Comparison of ENCODE assay signal across 14 mouse cellular contexts in the genomic region with DNA sequence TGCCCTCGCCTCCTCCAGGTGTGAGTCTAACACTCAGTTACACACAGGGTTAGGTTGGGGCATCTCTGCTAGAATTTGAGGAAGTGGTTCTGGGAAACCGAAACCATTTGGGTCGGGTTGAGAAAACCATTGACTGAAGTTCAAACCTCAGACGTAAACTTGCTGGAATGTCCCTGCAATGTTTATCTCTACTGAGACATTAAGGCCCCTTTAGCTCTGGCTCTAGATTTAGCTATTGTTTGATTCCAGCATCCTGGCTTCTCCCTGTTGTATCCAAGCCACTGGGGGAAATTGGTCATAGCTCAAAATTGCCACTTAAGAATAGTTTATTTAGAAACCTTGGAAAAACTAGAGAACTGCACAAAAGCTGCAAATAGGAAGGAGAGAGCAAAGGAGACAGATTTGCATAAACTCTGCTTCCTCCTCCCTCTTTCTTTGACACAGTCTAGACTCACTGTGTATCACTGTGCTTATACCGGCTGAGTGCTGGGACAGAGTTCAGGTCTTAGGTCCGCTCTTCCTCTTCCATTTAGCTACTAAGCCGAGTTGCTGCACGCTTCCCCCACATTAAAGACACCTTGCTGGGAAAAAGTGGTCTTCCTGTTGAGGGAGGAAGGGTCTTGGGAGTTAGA. TPM values are rescaled to one million over a fixed set of nuclear protein-coding genes. Genes with fewer than 3 reads are reported as not detected.
DNase-seq lines count a peak whose midpoint lies in the region; ATAC-seq and TF ChIP-seq lines count a peak whose summit lies in the region.
"Had no signal": no experiment of that assay in that cellular context is flagged by ENCODE, and none has a peak within 500 bp of the region (broad histone marks: within the 10 kb centered on the region; RNA-seq: fewer than 3 reads in every experiment).

No protein-coding gene starts in this region.

- no peak for TF ChIP-seq POLR2A in liver, adult 2 months (IDR thresholded peaks at IDR 0.05; ENCODE audit: extremely low read depth, insufficient read depth, low read length)
- TF ChIP-seq POLR2A in olfactory bulb, adult 2 months (IDR thresholded peaks at IDR 0.05; ENCODE audit: insufficient read depth, low read depth, low read length) = no peak
- TF ChIP-seq POLR2A in kidney, adult 2 months (IDR thresholded peaks at IDR 0.05; ENCODE audit: low read depth, low read length) = no peak

- H3K4me3 ChIP-seq in liver, adult 2 months (ENCODE audit: insufficient read depth, low read depth, low read length) = no peak overlapping the region
- no peak overlapping the region for H3K4me3 ChIP-seq in liver, embryonic 11.5 days (ENCODE audit: low read depth, low read length)
- no peak overlapping the region for H3K4me3 ChIP-seq in olfactory bulb, adult 2 months (ENCODE audit: insufficient read depth, low read depth, low read length)
- no peak overlapping the region for H3K4me3 ChIP-seq in kidney, adult 2 months (ENCODE audit: insufficient read depth, low read depth, low read length)
- H3K4me3 ChIP-seq: megakaryocyte, embryonic 14.5 days had no signal

- H3K4me1 ChIP-seq in liver, adult 2 months (ENCODE audit: control insufficient read depth, insufficient read depth, low read length) = peaks cover 2% of the 10 kb centered on the region; the same call in 1 of the 2 replicates
- no peaks in the 10 kb centered on the region; the same call in 1 of the 2 replicates for H3K4me1 ChIP-seq in liver, embryonic 11.5 days (replicated peaks; ENCODE audit: control insufficient read depth, insufficient read depth, low read length)
- peaks cover 11% of the 10 kb centered on the region for H3K4me1 ChIP-seq in olfactory bulb, adult 2 months (ENCODE audit: control insufficient read depth, insufficient read depth, low read length)
- no peaks in the 10 kb centered on the region for H3K4me1 ChIP-seq in kidney, adult 2 months (ENCODE audit: control insufficient read depth, insufficient read depth, low read length)

- no peak for TF ChIP-seq CTCF in liver, adult 2 months (IDR thresholded peaks at IDR 0.05; ENCODE audit: low read depth, low read length)
- TF ChIP-seq CTCF in olfactory bulb, adult 2 months (IDR thresholded peaks at IDR 0.05; ENCODE audit: insufficient read depth, low read depth, low read length) = no peak
- no peak for TF ChIP-seq CTCF in kidney, adult 2 months (conservative IDR thresholded peaks at IDR 0.05; ENCODE audit: insufficient read depth, insufficient read length, low read depth, low read length)

- peak; percentile 27 for DNase-seq in liver, adult 2 months (ENCODE audit: extremely low read depth, low read depth, low spot score)
- no peak for DNase-seq in liver, embryonic 11.5 days (ENCODE audit: low spot score)
- peak; percentile 10 for DNase-seq in T-cell, adult 2 months (ENCODE audit: low spot score)
- DNase-seq in kidney, adult 2 months = no peak
- no peak for DNase-seq in kidney, adult 18-20 months
- DNase-seq in gastrocnemius, postnatal 14 days = no peak
- DNase-seq: cerebellum, adult 11 months; forebrain, postnatal 0 days; kidney, postnatal 4 days; right cerebral cortex, postnatal 4 days had no signal

- H3K4me2 ChIP-seq in liver, embryonic 11.5 days = no peak overlapping the region

- no peaks in the 10 kb centered on the region for H3K79me2 ChIP-seq in liver, adult 2 months (ENCODE audit: control insufficient read depth, insufficient read depth, low read length)

- H3K9ac ChIP-seq in liver, adult 2 months (ENCODE audit: low read depth, low read length) = no peak overlapping the region
- H3K9ac ChIP-seq in liver, embryonic 11.5 days (ENCODE audit: low read depth, low read length) = no peak overlapping the region
- H3K9ac ChIP-seq: forebrain, postnatal 0 days had no signal

- H3K36me3 ChIP-seq in liver, adult 2 months (ENCODE audit: control insufficient read depth, insufficient read depth, low read length) = no peaks in the 10 kb centered on the region
- H3K36me3 ChIP-seq in liver, embryonic 11.5 days (ENCODE audit: control insufficient read depth, insufficient read depth, low read length) = no peaks in the 10 kb centered on the region
- no peaks in the 10 kb centered on the region for H3K36me3 ChIP-seq in kidney, adult 2 months (ENCODE audit: control insufficient read depth, insufficient read depth, low read length)

- 74% methylated on average over 8 of the region's 8 CpGs for WGBS in liver, adult 2 months
- 69% methylated on average over 8 of the region's 8 CpGs for WGBS in liver, embryonic 11.5 days
- 70% methylated on average over 8 of the region's 8 CpGs for WGBS in olfactory bulb, adult 2 months
- 79% methylated on average over 8 of the region's 8 CpGs for WGBS in kidney, adult 2 months

- intact Hi-C loops in gastrocnemius, postnatal 14 days (cut with DNase I; ENCODE audit: low total_unique reads) = no loop called here

- no peak for ATAC-seq in liver, embryonic 11.5 days (replicated peaks; ENCODE audit: low FRiP score)
- peak; percentile 61 to 68; a peak in 2 of 4 replicates for ATAC-seq in hematopoietic stem cell, adult 5-6 weeks (replicated peaks in 1 of 2; ENCODE audit: insufficient read depth in 1 of 2, low FRiP score in 2 of 2, low TSS enrichment in 1 of 2, low read depth in 1 of 2, poor library complexity in 2 of 2, severe bottlenecking in 2 of 2)
- ATAC-seq: forebrain, postnatal 0 days had no signal

- H3K9me3 ChIP-seq in liver, embryonic 11.5 days (ENCODE audit: control insufficient read depth, low read length) = no peaks in the 10 kb centered on the region
- H3K9me3 ChIP-seq: megakaryocyte, embryonic 14.5 days had no signal

- no peak overlapping the region for H3K27ac ChIP-seq in liver, adult 2 months (replicated peaks; ENCODE audit: insufficient read depth, low read depth, low read length)
- no peak overlapping the region for H3K27ac ChIP-seq in liver, embryonic 11.5 days (ENCODE audit: low read depth, low read length)
- H3K27ac ChIP-seq in olfactory bulb, adult 2 months (ENCODE audit: insufficient read depth, low read depth, low read length) = peak overlapping the region; percentile 64; the same call in 1 of the 2 replicates
- H3K27ac ChIP-seq in kidney, adult 2 months (ENCODE audit: insufficient read depth, low read depth, low read length) = no peak overlapping the region

- no peaks in the 10 kb centered on the region for H3K27me3 ChIP-seq in liver, adult 2 months (ENCODE audit: control insufficient read depth, insufficient read depth, low read length)
- no peaks in the 10 kb centered on the region; the same call in 1 of the 2 replicates for H3K27me3 ChIP-seq in liver, embryonic 11.5 days (replicated peaks; ENCODE audit: control insufficient read depth, insufficient read depth, low read length)
- no peaks in the 10 kb centered on the region for H3K27me3 ChIP-seq in kidney, adult 2 months (replicated peaks; ENCODE audit: control insufficient read depth, insufficient read depth, low read length)

RNA-seq across cellular contexts. Expression of a gene that starts 5.4 kb away (rescaled TPM):
- 1.8 and 2.2 TPM in 2 replicates for total RNA-seq in liver, adult 2 months (2014; rRNA removed)
- polyA plus RNA-seq in liver, adult 2 months (2012; rRNA removed) = 1.0 and 1.7 TPM in 2 replicates
- 10.1 and 10.8 TPM in 2 replicates for polyA plus RNA-seq in liver, embryonic 11.5 days (2014; fragmentation: Nextera tagmentation; extraction: Ambion mirVana)
- total RNA-seq in hematopoietic stem cell, adult 5-6 weeks (2017) = 13.0 and 14.2 TPM in 2 replicates
- polyA plus RNA-seq in olfactory bulb, adult 2 months (2012; ENCODE audit: insufficient read depth, insufficient read length, low replicate concordance, missing spikeins) = not detected in 2 replicates
- polyA plus RNA-seq in kidney, adult 2 months (2012; rRNA removed) = 2.5 and 3.4 TPM in 2 replicates
- 1 to 10 TPM; 5.9 to 8.7 TPM for total RNA-seq in gastrocnemius, postnatal 14 days (2021)

RNA-seq across cellular contexts. Expression of a gene that starts 19.8 kb away (rescaled TPM):
- 0.09 and 0.13 TPM in 2 replicates for total RNA-seq in liver, adult 2 months (2014; rRNA removed)
- polyA plus RNA-seq in liver, adult 2 months (2012; rRNA removed) = not detected in 2 replicates
- 2.8 and 3.1 TPM in 2 replicates for polyA plus RNA-seq in liver, embryonic 11.5 days (2014; fragmentation: Nextera tagmentation; extraction: Ambion mirVana)
- not detected in 2 replicates for total RNA-seq in hematopoietic stem cell, adult 5-6 weeks (2017)
- polyA plus RNA-seq in olfactory bulb, adult 2 months (2012; ENCODE audit: insufficient read depth, insufficient read length, low replicate concordance, missing spikeins) = 107 and 444 TPM in 2 replicates
- 0.27 and 0.38 TPM in 2 replicates for polyA plus RNA-seq in kidney, adult 2 months (2012; rRNA removed)
- 1 to 10 TPM; 7.2 to 8.9 TPM for total RNA-seq in gastrocnemius, postnatal 14 days (2021)

RNA-seq across cellular contexts. Expression of a gene that starts 52.9 kb away (rescaled TPM):
- not detected in 2 replicates for total RNA-seq in liver, adult 2 months (2014; rRNA removed)
- polyA plus RNA-seq in liver, adult 2 months (2012; rRNA removed) = not detected in 2 replicates
- polyA plus RNA-seq in liver, embryonic 11.5 days (2014; fragmentation: Nextera tagmentation; extraction: Ambion mirVana) = 0.08 and 0.38 TPM in 2 replicates
- not detected in 2 replicates for total RNA-seq in hematopoietic stem cell, adult 5-6 weeks (2017)
- polyA plus RNA-seq in olfactory bulb, adult 2 months (2012; ENCODE audit: insufficient read depth, insufficient read length, low replicate concordance, missing spikeins) = 388 TPM in 1 of 2 replicates, not detected in the other
- 0.35 and 1.2 TPM in 2 replicates for polyA plus RNA-seq in kidney, adult 2 months (2012; rRNA removed)
- total RNA-seq in gastrocnemius, postnatal 14 days (2021) = 1 to 10 TPM; 3.3 TPM
- total RNA-seq: monocyte, adult 5-6 weeks had no signal

Comparison
In these comparisons a context has a peak if more than half of its experiments do, and no peak if none do; other contexts are left out.
1. DNase-seq: peak in liver, adult 2 months (single experiment) and T-cell, adult 2 months (single experiment); none in liver, embryonic 11.5 days (single experiment), kidney, adult 2 months (single experiment), kidney, adult 18-20 months (single experiment) and gastrocnemius, postnatal 14 days (single experiment).
2. RNA of a gene that starts 19.8 kb away (polyA plus RNA-seq): 107 to 444 TPM in olfactory bulb, adult 2 months; 2.8 to 3.1 TPM in liver, embryonic 11.5 days, 0.27 to 0.38 TPM in kidney, adult 2 months and not detected in liver, adult 2 months; every median in the first group is over 10 times any median in the second.
3. RNA of a gene that starts 52.9 kb away (polyA plus RNA-seq): 388 TPM in olfactory bulb, adult 2 months; 0.35 to 1.2 TPM in kidney, adult 2 months, 0.08 to 0.38 TPM in liver, embryonic 11.5 days and not detected in liver, adult 2 months; every median in the first group is over 10 times any median in the second.